Mouse (Mus musculus): ENCODE results near the gene Rhbdl1. TPM values are rescaled to one million over a fixed set of nuclear protein-coding genes. Genes with fewer than 3 reads are reported as not detected.

Gene Rhbdl1
- polyA plus RNA-seq, 1 experiment from 2014 or later: 1.4 TPM

DNA sequence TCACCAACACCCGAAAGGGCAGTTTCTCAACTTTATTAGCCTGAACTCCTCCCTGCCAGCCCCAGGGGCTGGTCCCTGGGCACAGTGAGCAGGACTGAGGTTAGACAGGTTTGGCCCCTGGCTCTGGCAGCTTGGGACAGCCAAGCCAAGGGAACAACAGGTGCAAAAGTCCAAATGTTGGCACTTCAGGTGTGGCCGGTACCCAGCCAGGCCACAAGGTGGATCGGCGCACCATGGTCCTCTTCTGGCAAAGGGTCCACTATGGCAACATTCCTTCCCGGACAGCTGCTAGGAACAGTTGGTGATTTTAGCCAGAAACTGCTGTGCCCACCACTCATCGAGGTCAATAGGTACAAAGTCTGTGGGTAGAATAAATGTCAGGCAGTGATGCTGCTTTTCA is 26.6 kb upstream of the Rhbdl1 start:
- Histone ChIP-seq H3K4me1 (replicated peaks; ENCODE audit: control insufficient read depth, insufficient read depth, low read length) (0 out of 2 replicates have a peak, but pooled peaks cover 8% of the 10 kb centered on the region), H3K27ac (ENCODE audit: low read depth, low read length) (no peak overlapping the region)
- no peak for ATAC-seq

DNA sequence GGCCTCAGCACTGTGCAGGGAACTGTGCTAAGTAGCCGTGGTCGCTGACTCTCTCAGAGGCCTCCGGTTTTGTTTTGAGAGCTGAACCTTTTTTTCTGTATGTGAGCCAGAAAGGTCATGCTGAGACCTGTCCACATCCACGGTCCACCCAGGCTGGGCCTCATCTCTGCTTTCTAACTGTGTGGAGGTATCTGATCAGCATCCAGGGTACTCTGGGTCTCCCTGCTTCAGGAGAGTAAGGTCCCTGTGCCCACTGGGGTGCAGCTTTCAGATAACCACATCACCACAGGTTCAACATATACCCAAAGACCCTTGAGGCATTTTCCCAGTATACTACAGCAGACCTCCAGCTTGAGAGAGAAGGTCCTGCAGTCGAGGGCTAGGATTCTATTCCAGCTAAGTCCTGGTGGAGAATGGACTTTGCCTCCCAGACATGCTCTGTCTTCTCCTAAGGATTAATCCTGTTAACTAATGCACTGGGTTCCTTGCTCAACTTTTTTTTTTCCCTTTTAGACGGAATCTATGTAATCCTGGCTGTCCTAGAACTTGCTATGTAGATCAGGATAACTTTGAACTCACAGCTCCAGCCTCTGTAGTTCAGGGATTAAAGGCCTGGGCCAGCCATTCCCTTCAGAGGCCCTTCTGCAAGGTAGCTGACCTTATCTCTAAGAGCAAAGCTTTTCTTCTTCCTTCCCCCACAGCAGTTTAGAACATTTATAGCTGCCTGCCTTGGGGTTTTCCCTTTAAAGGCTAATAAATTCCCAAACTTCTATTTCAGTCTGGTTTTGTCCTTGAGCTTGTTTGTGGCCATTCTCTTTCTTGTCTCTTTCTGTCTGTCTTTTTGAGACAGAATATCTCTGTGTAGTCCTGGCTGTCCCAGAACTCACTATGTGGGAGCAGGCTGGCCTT is 24.9 kb upstream of the Rhbdl1 start:
- Histone ChIP-seq H3K36me3 (ENCODE audit: control insufficient read depth, insufficient read depth) (no peaks in the 10 kb centered on the region), H3K4me3 (ENCODE audit: low read depth, low read length) (peak overlapping the region; percentile 57), H3K27me3 (replicated peaks; ENCODE audit: control insufficient read depth, insufficient read depth, low read length) (no peaks in the 10 kb centered on the region), H3K4me1 (replicated peaks; ENCODE audit: control insufficient read depth, insufficient read depth, low read length) (0 out of 2 replicates have a peak, but pooled peaks cover 8% of the 10 kb centered on the region), H3K4me2 (replicated peaks; ENCODE audit: low read depth) (peak overlapping the region; percentile 93), H3K9ac (ENCODE audit: low read depth, low read length) (peak overlapping the region; percentile 47), H3K9me3 (ENCODE audit: control insufficient read depth) (no peaks in the 10 kb centered on the region), H3K27ac (ENCODE audit: low read depth, low read length) (peak overlapping the region; percentile 46; the same call in 1 of the 2 replicates)
- TF ChIP-seq CTCF (IDR thresholded peaks at IDR 0.05; ENCODE audit: low read depth): no peak
- no peak for ATAC-seq
- WGBS: 4% methylated on average over 6 of the region's 6 CpGs

More for the DNA sequence above, 26.6 kb upstream of the Rhbdl1 start:
- H3K36me3 ChIP-seq (ENCODE audit: control insufficient read depth, insufficient read depth): no peaks in the 10 kb centered on the region
- no peak overlapping the region for H3K9ac ChIP-seq (ENCODE audit: low read depth, low read length)
- no peak overlapping the region for H3K4me2 ChIP-seq (replicated peaks; ENCODE audit: low read depth)
- H3K4me3 ChIP-seq (ENCODE audit: low read depth, low read length): no peak overlapping the region
- H3K27me3 ChIP-seq (replicated peaks; ENCODE audit: control insufficient read depth, insufficient read depth, low read length): no peaks in the 10 kb centered on the region
- H3K9me3 ChIP-seq (ENCODE audit: control insufficient read depth): no peaks in the 10 kb centered on the region
- TF ChIP-seq CTCF (IDR thresholded peaks at IDR 0.05; ENCODE audit: low read depth): peak; percentile 40
- 68% methylated on average over 6 of the region's 6 CpGs for WGBS

DNA sequence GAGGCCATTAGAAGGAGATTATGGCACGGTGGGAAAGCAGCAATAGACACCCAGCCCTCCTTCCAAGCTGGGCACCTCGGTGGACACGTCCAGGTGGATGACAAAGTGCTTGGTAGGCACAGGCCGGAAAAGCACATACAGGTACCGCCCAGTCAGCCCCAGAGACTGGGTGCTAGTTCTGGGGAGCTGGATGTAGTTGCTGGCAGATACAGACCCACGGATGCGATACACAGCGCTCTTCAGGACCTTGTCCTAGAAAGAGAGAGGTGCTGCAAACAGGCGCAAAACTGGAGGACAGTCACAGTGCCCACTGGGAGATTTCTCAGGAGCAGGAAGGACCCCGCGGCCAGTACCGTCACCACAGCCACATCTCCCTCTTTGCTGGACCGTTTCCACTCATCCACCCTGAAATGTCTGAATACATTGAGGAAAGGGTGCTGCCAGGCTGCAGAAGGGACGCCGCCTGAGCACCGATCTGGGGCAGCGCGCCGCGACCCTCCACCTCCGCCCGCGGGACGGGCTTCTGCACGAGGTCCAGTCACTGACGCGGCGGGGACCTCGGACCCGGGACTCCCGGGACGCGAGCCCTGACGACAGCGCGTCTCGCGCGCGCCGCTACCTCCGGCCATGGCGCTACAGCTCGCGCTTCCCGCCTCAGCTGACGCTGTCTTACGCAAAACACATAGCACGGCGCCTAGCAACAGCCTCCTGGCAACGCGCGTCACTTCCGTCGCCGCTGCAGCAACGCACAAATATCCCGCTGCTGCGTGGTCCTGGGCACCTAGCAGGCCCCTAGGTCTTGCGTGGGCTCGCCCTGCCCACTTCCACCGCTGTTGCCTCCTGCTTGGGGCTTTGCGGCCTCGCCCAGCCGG is 24.0 kb upstream of the Rhbdl1 start, which contains the start of gene Wdr90:
Gene Wdr90, minus strand, starts transcription at position 670 of the 872 bp plus-strand sequence.
- Histone ChIP-seq H3K4me3 (ENCODE audit: low read depth, low read length) (peak within 1 kb of the TSS; percentile 57), H3K9me3 (ENCODE audit: control insufficient read depth) (no peaks in the 10 kb centered on the region), H3K4me1 (replicated peaks; ENCODE audit: control insufficient read depth, insufficient read depth, low read length) (0 out of 2 replicates have a peak, but pooled peaks cover 8% of the 10 kb centered on the region), H3K4me2 (replicated peaks; ENCODE audit: low read depth) (peak within 1 kb of the TSS; percentile 93), H3K9ac (ENCODE audit: low read depth, low read length) (peak within 1 kb of the TSS; percentile 47), H3K36me3 (ENCODE audit: control insufficient read depth, insufficient read depth) (no peaks in the 10 kb centered on the region), H3K27me3 (replicated peaks; ENCODE audit: control insufficient read depth, insufficient read depth, low read length) (no peaks in the 10 kb centered on the region), H3K27ac (ENCODE audit: low read depth, low read length) (peak within 1 kb of the TSS; percentile 46; the same call in 1 of the 2 replicates)
- TF ChIP-seq CTCF (IDR thresholded peaks at IDR 0.05; ENCODE audit: low read depth): peak; percentile 63
- ATAC-seq: peak; percentile 81
- WGBS: 3% methylated on average over 65 of the region's 65 CpGs

DNA sequence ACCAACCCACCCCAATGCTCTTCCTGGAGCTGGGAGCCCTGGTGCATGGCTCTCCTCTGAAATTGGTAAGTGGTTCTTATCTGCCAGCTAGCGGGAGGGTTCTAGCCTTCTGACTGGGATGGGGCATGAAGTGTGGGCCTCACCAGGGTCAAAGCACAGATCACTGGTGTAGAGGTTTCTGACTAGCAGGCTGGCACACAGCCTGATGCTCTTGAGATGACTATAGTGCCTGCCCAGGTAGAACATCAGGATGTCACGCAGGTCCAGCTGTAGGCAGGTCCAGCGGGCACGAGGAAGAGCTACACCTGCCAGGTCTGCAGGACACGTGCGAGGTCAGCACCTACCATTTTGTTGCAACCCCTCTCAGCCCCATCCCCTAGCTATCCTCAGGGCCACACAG is 23.1 kb upstream of the Rhbdl1 start:
- Histone ChIP-seq H3K27me3 (replicated peaks; ENCODE audit: control insufficient read depth, insufficient read depth, low read length) (no peaks in the 10 kb centered on the region), H3K27ac (ENCODE audit: low read depth, low read length) (no peak overlapping the region), H3K4me1 (replicated peaks; ENCODE audit: control insufficient read depth, insufficient read depth, low read length) (0 out of 2 replicates have a peak, but pooled peaks cover 7% of the 10 kb centered on the region), H3K9me3 (ENCODE audit: control insufficient read depth) (no peaks in the 10 kb centered on the region), H3K4me2 (replicated peaks; ENCODE audit: low read depth) (peak overlapping the region; percentile 93; the same call in 1 of the 2 replicates), H3K4me3 (ENCODE audit: low read depth, low read length) (no peak overlapping the region), H3K9ac (ENCODE audit: low read depth, low read length) (no peak overlapping the region), H3K36me3 (ENCODE audit: control insufficient read depth, insufficient read depth) (no peaks in the 10 kb centered on the region)
- 86% methylated on average over 6 of the region's 6 CpGs for WGBS
- ATAC-seq: no peak
- no peak for TF ChIP-seq CTCF (IDR thresholded peaks at IDR 0.05; ENCODE audit: low read depth)

DNA sequence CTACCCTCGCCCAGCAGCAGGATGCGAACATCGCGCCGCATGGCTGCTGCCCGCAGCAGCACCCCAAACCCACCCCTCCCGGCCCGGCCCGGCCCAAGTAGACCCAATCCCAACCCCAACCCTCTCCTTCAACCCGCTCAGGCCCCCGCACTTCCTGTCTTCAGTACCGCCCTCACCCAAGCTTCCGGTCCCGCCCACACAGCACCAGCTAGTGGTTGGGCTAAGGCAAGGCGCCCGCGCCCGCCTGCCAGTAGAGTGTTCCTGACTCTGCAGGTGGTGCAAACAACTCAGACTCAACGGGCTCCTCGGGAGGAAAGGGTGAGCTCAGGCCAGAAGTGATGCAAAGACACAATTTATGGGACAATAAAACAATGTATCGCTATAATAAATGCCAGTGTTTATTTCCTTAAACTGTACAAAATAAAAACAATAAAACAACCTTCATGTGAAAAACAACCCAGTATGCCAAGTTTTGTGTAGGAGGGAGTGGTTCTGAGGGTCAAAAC is 7.4 kb upstream of the Rhbdl1 start, which contains the start of gene Rhot2:
Gene Rhot2, minus strand, starts transcription at position 456 of the 506 bp plus-strand sequence.
- TF ChIP-seq CTCF (IDR thresholded peaks at IDR 0.05; ENCODE audit: low read depth): peak; percentile 77
- WGBS: 1% methylated on average over 18 of the region's 21 CpGs
- peaks cover 31% of the 10 kb centered on the region for H3K36me3 ChIP-seq (ENCODE audit: control insufficient read depth, insufficient read depth)

More for the DNA sequence above, 7.4 kb upstream of the Rhbdl1 start, which contains the start of gene Rhot2:
- Histone ChIP-seq H3K27me3 (replicated peaks; ENCODE audit: control insufficient read depth, insufficient read depth, low read length) (no peaks in the 10 kb centered on the region), H3K4me3 (ENCODE audit: low read depth, low read length) (peak within 1 kb of the TSS; percentile 79), H3K4me2 (replicated peaks; ENCODE audit: low read depth) (peak within 1 kb of the TSS; percentile 95), H3K27ac (ENCODE audit: low read depth, low read length) (peak within 1 kb of the TSS; percentile 92), H3K4me1 (replicated peaks; ENCODE audit: control insufficient read depth, insufficient read depth, low read length) (0 out of 2 replicates have a peak, but pooled peaks cover 3% of the 10 kb centered on the region), H3K9ac (ENCODE audit: low read depth, low read length) (peak within 1 kb of the TSS; percentile 78), H3K9me3 (ENCODE audit: control insufficient read depth) (no peaks in the 10 kb centered on the region)
- peak; percentile 85 for ATAC-seq
